Mouse (Mus musculus): ENCODE measurements around the gene Mtus2. TPM values are rescaled to one million over a fixed set of nuclear protein-coding genes. Genes with fewer than 3 reads are reported as not detected.
"Not testable (repeated sequence)": the region's sequence is repeated elsewhere in the genome, so short reads cannot be mapped to it uniquely, and the experiment has no call there.

The Mtus2 gene
- polyA plus RNA-seq, 1 experiment: not detected

- 72% methylated on average over 4 of the region's 4 CpGs for WGBS
- no peaks in the 10 kb centered on the region for H3K4me1 ChIP-seq (ENCODE audit: control insufficient read depth, insufficient read depth, low read length)
- no peak overlapping the region for H3K27ac ChIP-seq (ENCODE audit: control insufficient read depth, insufficient read depth, low read depth, low read length, poor library complexity)
- TF ChIP-seq CTCF (IDR thresholded peaks at IDR 0.05; ENCODE audit: control insufficient read depth, insufficient read depth, low read length): no peak
- TF ChIP-seq POLR2A (IDR thresholded peaks at IDR 0.05; ENCODE audit: borderline replicate concordance, control insufficient read depth, low read depth, low read length): no peak
- no peak overlapping the region for H3K4me3 ChIP-seq (replicated peaks; ENCODE audit: control insufficient read depth, low read depth, low read length)
These were observed 218.8 kb downstream of the Mtus2 start for GRCm38 (mm10) chr5:148175742-148176426.

GRCm38 (mm10) chr5:148176539-148176938 is 219.4 kb downstream of the Mtus2 start:
- H3K4me1 ChIP-seq (ENCODE audit: control insufficient read depth, insufficient read depth, low read length); H3K4me3 ChIP-seq (replicated peaks; ENCODE audit: control insufficient read depth, low read depth, low read length): not testable (repeated sequence)
- WGBS: 76% methylated on average over 8 of the region's 8 CpGs

GRCm38 (mm10) chr5:148179231-148179630 is 222.1 kb downstream of the Mtus2 start:
- H3K4me3 ChIP-seq (replicated peaks; ENCODE audit: control insufficient read depth, low read depth, low read length): no peak overlapping the region
- TF ChIP-seq POLR2A (IDR thresholded peaks at IDR 0.05; ENCODE audit: borderline replicate concordance, control insufficient read depth, low read depth, low read length): no peak
- TF ChIP-seq CTCF (IDR thresholded peaks at IDR 0.05; ENCODE audit: control insufficient read depth, insufficient read depth, low read length): no peak
- H3K4me1 ChIP-seq (ENCODE audit: control insufficient read depth, insufficient read depth, low read length): no peaks in the 10 kb centered on the region
- WGBS: 71% methylated on average over 7 of the region's 7 CpGs
- H3K27ac ChIP-seq (ENCODE audit: control insufficient read depth, insufficient read depth, low read depth, low read length, poor library complexity): no peak overlapping the region

More at GRCm38 (mm10) chr5:148176539-148176938, 219.4 kb downstream of the Mtus2 start:
- not testable (repeated sequence) for H3K27ac ChIP-seq (ENCODE audit: control insufficient read depth, insufficient read depth, low read depth, low read length, poor library complexity)

- TF ChIP-seq POLR2A (IDR thresholded peaks at IDR 0.05; ENCODE audit: borderline replicate concordance, control insufficient read depth, low read depth, low read length) (no peak), CTCF (IDR thresholded peaks at IDR 0.05; ENCODE audit: control insufficient read depth, insufficient read depth, low read length) (peak; percentile 55; the same call in 1 of the 2 replicates)
- 32% methylated on average over 13 of the region's 13 CpGs for WGBS
- Histone ChIP-seq H3K4me3 (replicated peaks; ENCODE audit: control insufficient read depth, low read depth, low read length) (no peak overlapping the region), H3K27ac (ENCODE audit: control insufficient read depth, insufficient read depth, low read depth, low read length, poor library complexity) (no peak overlapping the region), H3K4me1 (ENCODE audit: control insufficient read depth, insufficient read depth, low read length) (no peaks in the 10 kb centered on the region)
These were observed 223.6 kb downstream of the Mtus2 start for GRCm38 (mm10) chr5:148180590-148181307.

GRCm38 (mm10) chr5:148181308-148181630 is 224.1 kb downstream of the Mtus2 start:
- no peak overlapping the region for H3K27ac ChIP-seq (ENCODE audit: control insufficient read depth, insufficient read depth, low read depth, low read length, poor library complexity)
- WGBS: 60% methylated on average over 4 of the region's 4 CpGs
- no peak for TF ChIP-seq CTCF (IDR thresholded peaks at IDR 0.05; ENCODE audit: control insufficient read depth, insufficient read depth, low read length)
- no peak for TF ChIP-seq POLR2A (IDR thresholded peaks at IDR 0.05; ENCODE audit: borderline replicate concordance, control insufficient read depth, low read depth, low read length)
- no peak overlapping the region for H3K4me3 ChIP-seq (replicated peaks; ENCODE audit: control insufficient read depth, low read depth, low read length)
- no peaks in the 10 kb centered on the region for H3K4me1 ChIP-seq (ENCODE audit: control insufficient read depth, insufficient read depth, low read length)

GRCm38 (mm10) chr5:148181901-148182300 is 224.8 kb downstream of the Mtus2 start:
- Histone ChIP-seq H3K4me1 (ENCODE audit: control insufficient read depth, insufficient read depth, low read length) (no peaks in the 10 kb centered on the region), H3K4me3 (replicated peaks; ENCODE audit: control insufficient read depth, low read depth, low read length) (no peak overlapping the region), H3K27ac (ENCODE audit: control insufficient read depth, insufficient read depth, low read depth, low read length, poor library complexity) (no peak overlapping the region)
- 82% methylated on average over 6 of the region's 6 CpGs for WGBS
- no peak for TF ChIP-seq CTCF (IDR thresholded peaks at IDR 0.05; ENCODE audit: control insufficient read depth, insufficient read depth, low read length)
- TF ChIP-seq POLR2A (IDR thresholded peaks at IDR 0.05; ENCODE audit: borderline replicate concordance, control insufficient read depth, low read depth, low read length): no peak

- 58% methylated on average over 1 of the region's 1 CpGs for WGBS
- Histone ChIP-seq H3K4me1 (ENCODE audit: control insufficient read depth, insufficient read depth, low read length) (no peaks in the 10 kb centered on the region), H3K27ac (ENCODE audit: control insufficient read depth, insufficient read depth, low read depth, low read length, poor library complexity) (no peak overlapping the region), H3K4me3 (replicated peaks; ENCODE audit: control insufficient read depth, low read depth, low read length) (no peak overlapping the region)
- TF ChIP-seq POLR2A (IDR thresholded peaks at IDR 0.05; ENCODE audit: borderline replicate concordance, control insufficient read depth, low read depth, low read length) (no peak), CTCF (IDR thresholded peaks at IDR 0.05; ENCODE audit: control insufficient read depth, insufficient read depth, low read length) (no peak)
These were observed 228.8 kb downstream of the Mtus2 start for GRCm38 (mm10) chr5:148185898-148186297.

- no peaks in the 10 kb centered on the region for H3K4me1 ChIP-seq (ENCODE audit: control insufficient read depth, insufficient read depth, low read length)
- no peak overlapping the region for H3K27ac ChIP-seq (ENCODE audit: control insufficient read depth, insufficient read depth, low read depth, low read length, poor library complexity)
- TF ChIP-seq POLR2A (IDR thresholded peaks at IDR 0.05; ENCODE audit: borderline replicate concordance, control insufficient read depth, low read depth, low read length) (no peak), CTCF (IDR thresholded peaks at IDR 0.05; ENCODE audit: control insufficient read depth, insufficient read depth, low read length) (no peak)
- 29% methylated on average over 4 of the region's 4 CpGs for whole genome bisulfite sequencing
- H3K4me3 ChIP-seq (replicated peaks; ENCODE audit: control insufficient read depth, low read depth, low read length): no peak overlapping the region
These were observed 234.3 kb downstream of the Mtus2 start for GRCm38 (mm10) chr5:148191416-148191815.
